Mouse (Mus musculus) E14TG2a.4 (cell line): ENCODE results near the gene Sox5.

ENCODE experiments used
- CTCF ChIP-seq: conservative IDR thresholded peaks from 2 replicates; pipeline ENCODE4 v1.5.1; 2014; ENCODE audit warnings: low read length
- POU5F1 ChIP-seq: IDR thresholded peaks from 2 replicates; pipeline ENCODE4 v1.6.1; 2014; ENCODE audit warnings: low read length, borderline replicate concordance

GRCm38 (mm10) chr6:144332027-144332426 lies 449.8 kb downstream of the Sox5 start:
- no peak for TF ChIP-seq CTCF
- no peak for TF ChIP-seq POU5F1
